Mouse (Mus musculus) liver, embryonic 11.5 days (tissue): Measurements from ENCODE around the gene Astn1. TPM values are rescaled to one million over a fixed set of nuclear protein-coding genes. Genes with fewer than 3 reads are reported as not detected.

ENCODE experiments used
- ATAC-seq: fragments of 200-750 bp; cut with Nextera tagmentation; replicated peaks from 2 replicates; pipeline ENCODE4 v1.8.0; 2017; ENCODE audit warnings: moderate number of reproducible peaks, mild to moderate bottlenecking, moderate TSS enrichment, moderate library complexity; ENCODE audit not compliant: low FRiP score
- DNase-seq: peaks from one replicate; pipeline ENCODE4 v3.0.0-alpha.2; 2017; ENCODE audit warnings: low spot score
- H3K27ac ChIP-seq: fragments of 300-500 bp; sonication (generic); 2 replicates; pipeline ENCODE4 v1.5.1; 2014; ENCODE audit warnings: mild to moderate bottlenecking, low read depth, low read length, control low read depth
- H3K27me3 ChIP-seq: fragments of 300-500 bp; sonication (generic); replicated peaks from 2 replicates; pipeline ENCODE4 v1.6.1; 2014; ENCODE audit warnings: low read length, mixed read lengths; ENCODE audit not compliant: control insufficient read depth, insufficient read depth
- H3K36me3 ChIP-seq: fragments of 300-500 bp; sonication (generic); 2 replicates; pipeline ENCODE4 v1.6.1; 2014; ENCODE audit warnings: mild to moderate bottlenecking, low read length, moderate library complexity, mixed read lengths; ENCODE audit not compliant: control insufficient read depth, insufficient read depth
- H3K4me1 ChIP-seq: fragments of 300-500 bp; sonication (generic); replicated peaks from 2 replicates; pipeline ENCODE4 v1.6.1; 2014; ENCODE audit warnings: low read length, mixed read lengths; ENCODE audit not compliant: control insufficient read depth, insufficient read depth
- H3K4me2 ChIP-seq: fragments of 300-500 bp; sonication (generic); 2 replicates; pipeline ENCODE4 v1.6.1; 2014; ENCODE audit warnings: mild to moderate bottlenecking, control low read depth, moderate library complexity
- H3K4me3 ChIP-seq: fragments of 300-500 bp; sonication (generic); 2 replicates; pipeline ENCODE4 v1.5.1; 2014; ENCODE audit warnings: low read depth, low read length, control low read depth
- H3K9ac ChIP-seq: fragments of 300-500 bp; sonication (generic); 2 replicates; pipeline ENCODE4 v1.6.1; 2014; ENCODE audit warnings: low read depth, low read length, control low read depth
- H3K9me3 ChIP-seq: fragments of 300-500 bp; sonication (generic); 2 replicates; pipeline ENCODE4 v1.6.1; 2016; ENCODE audit warnings: low read length, inconsistent platforms, mixed read lengths; ENCODE audit not compliant: control insufficient read depth
- WGBS: fragments of 180-500 bp; shearing (Covaris S2); extraction: QIAGEN DNeasy Blood & Tissue Kit; methylation state at CpG from one replicate; pipeline ENCODE4 v1.1.7; 2014; 5-methylcytosine and 5-hydroxymethylcytosine counted together
- polyA plus RNA-seq: library from polyadenylated mRNA; unstranded; fragments of >200 nt; fragmentation: Nextera tagmentation; extraction: Ambion mirVana; gene quantifications from 2 replicates; pipeline ENCODE4 v1.2.1, GENCODE M21; 2014

Gene Astn1
- polyA plus RNA-seq, 1 experiment from 2014 or later: 0.62 TPM

- no peaks in the 10 kb centered on the region for H3K9me3 ChIP-seq
- DNase-seq (no peak), ATAC-seq (no peak)
- no peak overlapping the region for H3K9ac ChIP-seq
- no peak overlapping the region for H3K4me2 ChIP-seq
- H3K4me1 ChIP-seq: no peaks in the 10 kb centered on the region
- H3K27ac ChIP-seq: no peak overlapping the region
- no peak overlapping the region for H3K4me3 ChIP-seq
- WGBS: 71% methylated on average over 3 of the region's 3 CpGs
- no peaks in the 10 kb centered on the region for H3K36me3 ChIP-seq
- H3K27me3 ChIP-seq: no peaks in the 10 kb centered on the region
Measured at GRCm38 (mm10) chr1:158493289-158493688, 131.2 kb downstream of the Astn1 start.

DNA sequence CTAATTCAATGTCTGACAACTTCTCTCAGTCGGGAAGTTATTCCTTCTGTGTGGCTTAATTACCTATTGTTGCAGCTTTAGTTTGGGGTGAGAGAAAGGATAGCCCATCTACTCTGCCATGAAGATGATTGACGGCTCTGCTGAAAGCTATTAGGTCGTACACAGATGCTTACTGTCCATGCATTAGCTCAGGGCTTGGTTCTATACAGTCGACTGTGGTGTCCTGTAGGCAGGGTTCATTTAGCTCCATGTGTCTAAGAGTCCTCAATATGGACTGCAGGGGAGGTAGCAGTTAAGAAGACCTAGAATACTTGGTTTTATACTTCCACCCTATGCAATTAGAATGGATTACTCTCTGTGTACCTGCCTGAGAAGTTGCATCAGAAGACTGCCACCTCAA, 138.1 kb downstream of the Astn1 start:
- Histone ChIP-seq H3K4me3 (no peak overlapping the region), H3K4me2 (no peak overlapping the region), H3K4me1 (no peaks in the 10 kb centered on the region), H3K27ac (no peak overlapping the region), H3K9ac (no peak overlapping the region), H3K36me3 (no peaks in the 10 kb centered on the region), H3K27me3 (no peaks in the 10 kb centered on the region), H3K9me3 (no peaks in the 10 kb centered on the region)
- DNase-seq (no peak), ATAC-seq (no peak)
- WGBS: 53% methylated on average over 4 of the region's 4 CpGs

DNA sequence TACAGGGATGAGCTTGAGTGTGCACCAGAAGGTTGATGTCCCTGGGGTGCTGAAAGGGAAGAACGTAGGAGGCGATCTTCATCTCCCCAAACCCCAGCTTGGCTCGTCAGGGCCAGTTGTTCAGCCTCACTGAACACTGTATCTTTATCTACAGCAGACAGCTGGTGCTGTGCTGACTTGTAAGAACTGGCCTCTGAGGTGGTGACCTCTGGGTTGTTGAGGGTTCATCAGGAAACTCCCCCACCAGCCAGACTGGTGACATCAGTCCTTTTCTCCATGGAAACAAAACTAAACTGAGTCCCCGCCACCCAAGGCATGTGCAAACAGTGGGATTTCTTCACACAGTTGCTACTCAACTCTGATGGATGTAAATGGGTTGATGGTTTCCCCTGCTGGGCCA, 138.9 kb downstream of the Astn1 start:
- no peaks in the 10 kb centered on the region for H3K9me3 ChIP-seq
- H3K4me3 ChIP-seq: no peak overlapping the region
- H3K9ac ChIP-seq: no peak overlapping the region
- H3K27me3 ChIP-seq: no peaks in the 10 kb centered on the region
- no peak overlapping the region for H3K27ac ChIP-seq
- peak; percentile 64 for ATAC-seq
- no peaks in the 10 kb centered on the region for H3K4me1 ChIP-seq
- DNase-seq: no peak
- WGBS: 35% methylated on average over 4 of the region's 4 CpGs
- H3K36me3 ChIP-seq: no peaks in the 10 kb centered on the region
- H3K4me2 ChIP-seq: no peak overlapping the region

GRCm38 (mm10) chr1:158507610-158508009, 145.5 kb downstream of the Astn1 start:
- ATAC-seq (no peak), DNase-seq (no peak)
- WGBS: 44% methylated on average over 3 of the region's 3 CpGs
- no peak overlapping the region for H3K4me3 ChIP-seq
- no peak overlapping the region for H3K4me2 ChIP-seq
- no peaks in the 10 kb centered on the region for H3K36me3 ChIP-seq
- H3K27ac ChIP-seq: no peak overlapping the region
- H3K4me1 ChIP-seq: no peaks in the 10 kb centered on the region
- H3K9ac ChIP-seq: no peak overlapping the region
- no peaks in the 10 kb centered on the region for H3K27me3 ChIP-seq
- H3K9me3 ChIP-seq: no peaks in the 10 kb centered on the region

DNA sequence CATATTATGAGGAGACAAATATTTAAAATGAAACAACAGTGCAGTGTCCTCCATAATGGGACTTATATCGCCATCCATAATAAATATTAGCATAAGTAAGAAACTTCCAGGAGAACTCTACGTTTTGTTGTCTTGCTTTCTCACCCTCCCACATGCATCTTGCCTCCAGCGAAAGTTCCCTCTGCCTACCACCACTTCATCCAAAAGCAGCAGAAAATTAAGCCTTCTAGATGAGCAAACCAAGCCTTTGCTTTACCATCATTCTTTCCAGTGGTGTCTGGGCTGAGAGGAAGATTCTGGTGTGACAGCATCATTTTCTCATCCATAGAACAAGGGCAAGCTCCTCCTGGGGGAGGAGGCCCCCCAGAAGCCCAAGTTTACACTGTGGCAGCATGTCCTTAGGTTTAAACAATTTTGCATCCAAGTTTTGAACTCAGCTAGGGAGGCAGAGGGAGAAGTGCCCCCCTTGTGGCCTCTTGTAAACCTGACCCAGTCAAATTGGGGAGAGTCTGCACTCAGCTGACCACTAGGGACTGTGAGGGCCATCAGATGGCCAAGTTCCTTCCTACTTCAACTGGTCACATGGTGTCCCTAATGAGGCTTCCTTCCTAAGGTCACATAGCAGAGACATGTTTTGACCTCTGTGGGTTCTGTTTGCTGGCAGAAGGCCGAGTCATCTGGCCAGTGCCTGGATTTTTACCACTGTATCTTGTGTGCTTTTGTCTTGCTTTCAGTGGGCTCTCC, 147.2 kb downstream of the Astn1 start:
- Histone ChIP-seq H3K4me3 (no peak overlapping the region), H3K36me3 (no peaks in the 10 kb centered on the region), H3K4me2 (no peak overlapping the region), H3K27ac (no peak overlapping the region), H3K4me1 (no peaks in the 10 kb centered on the region), H3K27me3 (no peaks in the 10 kb centered on the region), H3K9me3 (no peaks in the 10 kb centered on the region), H3K9ac (no peak overlapping the region)
- DNase-seq (no peak), ATAC-seq (peak; percentile 45; the same call in 1 of the 2 replicates)
- 67% methylated on average over 4 of the region's 4 CpGs for WGBS

DNA sequence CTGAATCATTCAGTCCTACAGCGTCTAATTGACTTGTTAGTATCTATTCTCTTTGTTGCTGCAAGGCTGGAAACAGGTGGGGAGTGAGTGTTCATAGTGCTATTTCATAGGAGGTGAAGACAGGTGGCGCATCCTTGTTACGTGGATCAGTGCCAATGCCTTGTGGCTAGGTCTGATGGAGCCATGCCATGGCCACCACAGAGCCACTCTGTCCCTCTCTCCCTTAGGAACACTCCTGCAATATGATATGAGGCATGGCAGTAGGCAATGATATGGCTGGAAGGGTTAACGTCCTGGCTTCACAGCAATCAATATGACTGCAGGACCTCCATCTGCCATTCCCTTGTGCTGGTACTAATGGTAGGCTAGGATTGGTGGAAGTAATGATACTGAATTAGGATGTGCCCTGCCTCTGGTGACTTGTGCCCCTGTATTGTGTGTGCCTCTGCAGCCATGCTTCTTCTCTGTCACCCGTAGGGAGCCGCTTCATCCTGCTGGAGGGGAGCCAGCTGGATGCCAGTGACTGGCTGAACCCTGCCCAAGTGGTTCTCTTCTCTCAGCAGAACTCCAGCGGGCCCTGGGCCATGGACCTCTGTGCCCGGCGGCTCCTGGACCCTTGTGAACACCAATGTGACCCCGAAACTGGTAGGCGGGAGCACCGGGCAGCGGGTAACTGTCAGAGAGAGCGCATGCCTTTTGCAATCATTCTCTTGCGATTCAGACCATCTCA, 148.6 kb downstream of the Astn1 start:
- Histone ChIP-seq H3K4me1 (no peaks in the 10 kb centered on the region), H3K36me3 (no peaks in the 10 kb centered on the region), H3K4me3 (no peak overlapping the region), H3K9ac (no peak overlapping the region), H3K27ac (no peak overlapping the region), H3K4me2 (no peak overlapping the region), H3K27me3 (no peaks in the 10 kb centered on the region), H3K9me3 (no peaks in the 10 kb centered on the region)
- DNase-seq (no peak), ATAC-seq (no peak)
- 89% methylated on average over 15 of the region's 15 CpGs for WGBS

DNA sequence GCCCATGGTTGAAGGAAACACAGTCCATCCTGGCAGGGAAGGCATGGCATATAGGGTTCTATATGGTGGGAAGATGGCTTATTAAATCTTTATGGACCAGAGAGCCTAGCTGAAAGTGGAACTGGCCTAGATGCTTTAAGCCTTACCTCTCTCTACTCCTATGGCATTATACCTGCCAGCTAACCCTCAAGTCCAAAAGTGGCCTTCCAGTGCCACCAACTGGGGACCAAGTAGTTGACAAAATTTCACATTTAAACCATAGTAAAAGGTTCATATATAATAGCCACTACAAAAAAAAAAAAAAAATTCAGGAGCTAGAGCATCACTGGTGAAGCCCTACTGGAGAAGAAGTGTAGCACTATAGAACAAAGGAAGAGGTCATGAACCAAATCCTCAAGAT, 150.0 kb downstream of the Astn1 start:
- Histone ChIP-seq H3K4me1 (no peaks in the 10 kb centered on the region), H3K4me2 (no peak overlapping the region), H3K27me3 (no peaks in the 10 kb centered on the region), H3K9me3 (no peaks in the 10 kb centered on the region), H3K36me3 (no peaks in the 10 kb centered on the region), H3K9ac (no peak overlapping the region), H3K4me3 (no peak overlapping the region), H3K27ac (no peak overlapping the region)
- DNase-seq (no peak), ATAC-seq (no peak)

GRCm38 (mm10) chr1:158512636-158513035, 150.6 kb downstream of the Astn1 start:
- Histone ChIP-seq H3K4me3 (no peak overlapping the region), H3K4me2 (no peak overlapping the region), H3K27me3 (no peaks in the 10 kb centered on the region), H3K9ac (no peak overlapping the region), H3K36me3 (no peaks in the 10 kb centered on the region), H3K9me3 (no peaks in the 10 kb centered on the region), H3K4me1 (no peaks in the 10 kb centered on the region), H3K27ac (no peak overlapping the region)
- DNase-seq: no peak
- 71% methylated on average over 6 of the region's 6 CpGs for WGBS
- ATAC-seq: no peak

- ATAC-seq: no peak
- H3K27me3 ChIP-seq: no peaks in the 10 kb centered on the region
- no peaks in the 10 kb centered on the region for H3K9me3 ChIP-seq
- no peak overlapping the region for H3K4me3 ChIP-seq
- 78% methylated on average over 13 of the region's 13 CpGs for whole genome bisulfite sequencing
- no peak overlapping the region for H3K4me2 ChIP-seq
- H3K27ac ChIP-seq: no peak overlapping the region
- no peaks in the 10 kb centered on the region for H3K4me1 ChIP-seq
- no peak for DNase-seq
- no peaks in the 10 kb centered on the region for H3K36me3 ChIP-seq
- H3K9ac ChIP-seq: no peak overlapping the region
Measured at GRCm38 (mm10) chr1:158513572-158513971, 151.5 kb downstream of the Astn1 start.
